Mouse (Mus musculus): Measurements from ENCODE around the gene Rnf169. TPM values are rescaled to one million over a fixed set of nuclear protein-coding genes. Genes with fewer than 3 reads are reported as not detected.
"Not testable (repeated sequence)": the region's sequence is repeated elsewhere in the genome, so short reads cannot be mapped to it uniquely, and the experiment has no call there.

Gene Rnf169
- polyA plus RNA-seq, 1 experiment = 1.6 TPM

- TF ChIP-seq POLR2A (IDR thresholded peaks at IDR 0.05; ENCODE audit: control insufficient read depth, low read depth, low read length) (no peak), CTCF (IDR thresholded peaks at IDR 0.05; ENCODE audit: control insufficient read depth, insufficient read depth, insufficient replicate concordance, low read depth, low read length) (no peak)
- Histone ChIP-seq H3K27ac (ENCODE audit: control insufficient read depth, insufficient read depth, low read depth, low read length) (no peak overlapping the region), H3K4me1 (ENCODE audit: control insufficient read depth, insufficient read depth, low read length) (no peaks in the 10 kb centered on the region), H3K4me3 (ENCODE audit: control insufficient read depth, low read depth, low read length) (no peak overlapping the region), H3K27me3 (ENCODE audit: control insufficient read depth, insufficient read depth, low read length) (no peaks in the 10 kb centered on the region), H3K36me3 (ENCODE audit: control insufficient read depth, insufficient read depth, low read length) (no peaks in the 10 kb centered on the region; the same call in 1 of the 2 replicates)
These were observed 33.9 kb downstream of the Rnf169 start for GRCm38 (mm10) chr7:99946356-99946755.

DNA sequence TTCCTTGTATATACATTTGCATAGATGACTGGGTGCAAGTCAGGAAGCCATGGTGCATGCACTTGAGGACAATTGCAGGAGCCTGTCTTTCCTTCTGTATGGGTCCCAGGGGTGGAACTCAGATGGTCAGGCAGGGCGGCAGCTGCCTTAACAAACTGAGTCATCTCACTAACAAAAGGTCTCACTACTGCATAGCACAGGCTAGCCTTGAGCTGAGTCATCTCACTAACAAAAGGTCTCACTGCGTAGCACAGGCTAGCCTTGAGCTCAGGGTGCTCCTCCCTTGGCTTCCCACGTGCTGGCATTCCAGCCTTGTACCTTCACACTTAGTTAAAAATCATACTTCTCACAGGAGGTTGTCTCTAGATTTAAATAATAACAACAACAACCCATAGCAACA is 34.3 kb downstream of the Rnf169 start:
- H3K36me3 ChIP-seq (ENCODE audit: control insufficient read depth, insufficient read depth, low read length) = no peaks in the 10 kb centered on the region; the same call in 1 of the 2 replicates

DNA sequence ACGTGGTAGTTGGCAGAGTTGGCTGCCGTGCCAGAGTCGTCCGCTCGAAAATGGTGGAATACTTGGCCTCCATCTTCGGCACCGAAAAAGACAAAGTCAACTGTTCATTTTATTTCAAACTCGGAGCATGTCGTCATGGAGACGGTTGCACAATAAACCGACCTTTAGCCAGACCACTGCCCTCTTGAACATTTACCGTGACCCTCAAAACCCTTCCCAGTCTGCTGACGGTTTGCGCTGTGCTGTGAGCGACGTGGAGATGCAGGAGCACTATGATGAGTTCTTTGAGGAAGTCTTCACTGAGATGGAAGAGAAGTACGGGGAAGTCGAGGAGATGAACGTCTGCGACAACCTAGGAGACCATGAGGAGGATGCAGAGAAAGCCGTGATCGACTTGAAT is 35.2 kb downstream of the Rnf169 start:
- H3K27me3 ChIP-seq (ENCODE audit: control insufficient read depth, insufficient read depth, low read length); H3K36me3 ChIP-seq (ENCODE audit: control insufficient read depth, insufficient read depth, low read length); H3K27ac ChIP-seq (ENCODE audit: control insufficient read depth, insufficient read depth, low read depth, low read length); H3K4me3 ChIP-seq (ENCODE audit: control insufficient read depth, low read depth, low read length); H3K4me1 ChIP-seq (ENCODE audit: control insufficient read depth, insufficient read depth, low read length): not testable (repeated sequence)

More for the DNA sequence above, 34.3 kb downstream of the Rnf169 start:
- no peak overlapping the region for H3K4me3 ChIP-seq (ENCODE audit: control insufficient read depth, low read depth, low read length)
- TF ChIP-seq POLR2A (IDR thresholded peaks at IDR 0.05; ENCODE audit: control insufficient read depth, low read depth, low read length) (no peak), CTCF (IDR thresholded peaks at IDR 0.05; ENCODE audit: control insufficient read depth, insufficient read depth, insufficient replicate concordance, low read depth, low read length) (no peak)
- H3K27me3 ChIP-seq (ENCODE audit: control insufficient read depth, insufficient read depth, low read length) = no peaks in the 10 kb centered on the region
- no peak overlapping the region for H3K27ac ChIP-seq (ENCODE audit: control insufficient read depth, insufficient read depth, low read depth, low read length)
- H3K4me1 ChIP-seq (ENCODE audit: control insufficient read depth, insufficient read depth, low read length) = no peaks in the 10 kb centered on the region

DNA sequence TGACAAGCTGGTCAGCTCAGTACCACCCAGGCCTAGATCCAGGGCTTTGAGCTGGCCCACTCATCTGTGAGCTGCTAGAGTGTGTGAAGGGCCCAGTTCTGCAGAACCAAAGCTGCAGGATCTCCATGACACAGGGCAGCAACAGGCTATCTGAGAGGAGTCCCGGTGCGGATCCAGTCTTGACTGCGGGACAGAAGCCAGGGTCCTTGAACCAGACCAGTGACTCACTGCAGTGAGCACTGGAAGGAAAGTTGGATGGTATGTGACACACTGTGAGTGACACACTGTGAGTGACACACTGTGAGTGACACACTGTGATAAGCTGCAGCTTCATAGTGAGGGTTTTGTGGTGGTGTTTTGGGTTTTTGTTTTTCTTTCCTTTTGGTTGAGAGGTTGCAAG is 35.7 kb downstream of the Rnf169 start:
- no peak for TF ChIP-seq POLR2A (IDR thresholded peaks at IDR 0.05; ENCODE audit: control insufficient read depth, low read depth, low read length)
- no peak for TF ChIP-seq CTCF (IDR thresholded peaks at IDR 0.05; ENCODE audit: control insufficient read depth, insufficient read depth, insufficient replicate concordance, low read depth, low read length)
- H3K4me1 ChIP-seq (ENCODE audit: control insufficient read depth, insufficient read depth, low read length) = no peaks in the 10 kb centered on the region
- H3K27me3 ChIP-seq (ENCODE audit: control insufficient read depth, insufficient read depth, low read length) = no peaks in the 10 kb centered on the region
- no peak overlapping the region for H3K27ac ChIP-seq (ENCODE audit: control insufficient read depth, insufficient read depth, low read depth, low read length)
- H3K36me3 ChIP-seq (ENCODE audit: control insufficient read depth, insufficient read depth, low read length) = peaks cover 1% of the 10 kb centered on the region; the same call in 1 of the 2 replicates
- H3K4me3 ChIP-seq (ENCODE audit: control insufficient read depth, low read depth, low read length) = no peak overlapping the region

- no peak overlapping the region for H3K4me3 ChIP-seq (ENCODE audit: control insufficient read depth, low read depth, low read length)
- no peaks in the 10 kb centered on the region for H3K4me1 ChIP-seq (ENCODE audit: control insufficient read depth, insufficient read depth, low read length)
- no peaks in the 10 kb centered on the region for H3K27me3 ChIP-seq (ENCODE audit: control insufficient read depth, insufficient read depth, low read length)
- no peak overlapping the region for H3K27ac ChIP-seq (ENCODE audit: control insufficient read depth, insufficient read depth, low read depth, low read length)
- no peak for TF ChIP-seq CTCF (IDR thresholded peaks at IDR 0.05; ENCODE audit: control insufficient read depth, insufficient read depth, insufficient replicate concordance, low read depth, low read length)
- no peak for TF ChIP-seq POLR2A (IDR thresholded peaks at IDR 0.05; ENCODE audit: control insufficient read depth, low read depth, low read length)
- peaks cover 1% of the 10 kb centered on the region; the same call in 1 of the 2 replicates for H3K36me3 ChIP-seq (ENCODE audit: control insufficient read depth, insufficient read depth, low read length)
These were observed 39.6 kb downstream of the Rnf169 start for GRCm38 (mm10) chr7:99940669-99941068.

GRCm38 (mm10) chr7:99935758-99936157 is 44.5 kb downstream of the Rnf169 start:
- Histone ChIP-seq H3K4me1 (ENCODE audit: control insufficient read depth, insufficient read depth, low read length) (no peaks in the 10 kb centered on the region), H3K4me3 (ENCODE audit: control insufficient read depth, low read depth, low read length) (no peak overlapping the region), H3K27ac (ENCODE audit: control insufficient read depth, insufficient read depth, low read depth, low read length) (no peak overlapping the region), H3K27me3 (ENCODE audit: control insufficient read depth, insufficient read depth, low read length) (no peaks in the 10 kb centered on the region), H3K36me3 (ENCODE audit: control insufficient read depth, insufficient read depth, low read length) (peaks cover 3% of the 10 kb centered on the region; the same call in 1 of the 2 replicates)
- TF ChIP-seq POLR2A (IDR thresholded peaks at IDR 0.05; ENCODE audit: control insufficient read depth, low read depth, low read length) (no peak), CTCF (IDR thresholded peaks at IDR 0.05; ENCODE audit: control insufficient read depth, insufficient read depth, insufficient replicate concordance, low read depth, low read length) (no peak)

- Histone ChIP-seq H3K4me3 (ENCODE audit: control insufficient read depth, low read depth, low read length) (no peak overlapping the region), H3K4me1 (ENCODE audit: control insufficient read depth, insufficient read depth, low read length) (no peaks in the 10 kb centered on the region), H3K27me3 (ENCODE audit: control insufficient read depth, insufficient read depth, low read length) (no peaks in the 10 kb centered on the region), H3K27ac (ENCODE audit: control insufficient read depth, insufficient read depth, low read depth, low read length) (no peak overlapping the region), H3K36me3 (ENCODE audit: control insufficient read depth, insufficient read depth, low read length) (peaks cover 1% of the 10 kb centered on the region)
- TF ChIP-seq POLR2A (IDR thresholded peaks at IDR 0.05; ENCODE audit: control insufficient read depth, low read depth, low read length) = no peak
- no peak for TF ChIP-seq CTCF (IDR thresholded peaks at IDR 0.05; ENCODE audit: control insufficient read depth, insufficient read depth, insufficient replicate concordance, low read depth, low read length)
These were observed 53.1 kb downstream of the Rnf169 start for GRCm38 (mm10) chr7:99926916-99927714.
